Mouse (Mus musculus) ovary, adult 10 weeks (tissue): ENCODE measurements around the gene Lrrc40. TPM values are rescaled to one million over a fixed set of nuclear protein-coding genes. Genes with fewer than 3 reads are reported as not detected.

Experiments
- polyA plus RNA-seq: library from polyadenylated mRNA; stranded (reverse); fragments of 350-450 nt; fragmentation: Illumina TruSeq; extraction: RNeasy Lipid Tissue Mini Kit (QIAGEN cat#74804); gene quantifications from one replicate; pipeline ENCODE4 v1.2.3, GENCODE M21; 2014

Lrrc40 gene
- 124 TPM for polyA plus RNA-seq

DNA sequence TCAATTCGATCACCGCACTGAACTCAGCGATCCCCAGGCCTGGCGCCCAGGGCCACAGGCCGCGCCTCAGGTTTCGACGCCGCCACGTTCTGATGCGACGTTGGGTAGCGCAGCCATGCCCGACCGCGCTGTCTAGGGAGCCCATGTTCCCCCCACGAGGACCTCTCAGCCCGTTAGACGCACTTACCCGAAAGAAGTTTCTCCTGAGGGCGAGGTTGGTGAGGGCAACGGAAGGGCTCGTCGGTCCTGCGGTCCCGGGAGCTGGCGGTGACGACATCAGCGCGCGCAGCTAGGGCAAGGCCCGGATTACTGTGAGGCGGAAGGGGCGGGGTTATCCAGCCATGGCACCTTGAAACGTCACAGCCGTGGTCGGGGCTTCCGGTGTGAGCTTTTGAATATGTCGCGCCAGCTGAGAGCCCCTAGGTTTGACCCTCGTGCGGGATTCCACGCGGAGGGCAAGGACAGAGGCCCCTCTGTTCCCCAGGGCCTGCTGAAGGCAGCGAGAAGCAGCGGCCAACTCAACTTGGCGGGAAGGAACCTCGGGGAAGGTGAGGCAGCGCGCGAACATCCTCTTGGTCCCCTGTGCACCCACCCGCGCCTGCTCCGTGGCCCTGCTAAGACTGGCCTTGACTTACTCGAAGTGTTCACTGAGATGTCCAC, at the start of gene Lrrc40, which contains the start of gene Srsf11:
TSS of gene Lrrc40 (plus strand) at position 334 of the 660 bp plus-strand sequence.
TSS of gene Srsf11 (minus strand) at position 311 of the 660 bp plus-strand sequence.

Other genes with a start within 250 kb of the Lrrc40 start
- 12.2 TPM for gene Cth, start 111.6 kb upstream of the Lrrc40 start, polyA plus RNA-seq
- gene Ankrd13c, start 89.4 kb upstream of the Lrrc40 start, polyA plus RNA-seq, result 135 TPM
- 294 TPM for gene Srsf11, start within 50 bp of the Lrrc40 start, polyA plus RNA-seq